Mouse (Mus musculus): ENCODE measurements around the gene Nfe2l3. TPM values are rescaled to one million over a fixed set of nuclear protein-coding genes. Genes with fewer than 3 reads are reported as not detected.

Nfe2l3 gene
- polyA plus RNA-seq, 1 experiment from 2014 or later, result 1.3 TPM

Other genes starting within 250 kb of the Nfe2l3 start
- 2,311 and 2,476 TPM in 2 replicates for gene Hnrnpa2b1, start 37.2 kb downstream of the Nfe2l3 start, polyA plus RNA-seq (2016; fragmentation: Nextera tagmentation; extraction: Ambion mirVana)
- gene Cbx3, start 37.7 kb downstream of the Nfe2l3 start, polyA plus RNA-seq (2016; fragmentation: Nextera tagmentation; extraction: Ambion mirVana), result 692 and 722 TPM in 2 replicates
- 37.0 and 40.9 TPM in 2 replicates for gene Snx10, start 91.2 kb downstream of the Nfe2l3 start, polyA plus RNA-seq (2016; fragmentation: Nextera tagmentation; extraction: Ambion mirVana)

Data from midbrain, embryonic 10.5 days (tissue).